Mouse (Mus musculus): ENCODE measurements at regions not wholly inside any gene's neighbourhood (a gene's known extent, or its start where the extent isn't known, plus 50 kb on each side); places are given as distances from the start of the nearest gene placed in this dataset.

DNA sequence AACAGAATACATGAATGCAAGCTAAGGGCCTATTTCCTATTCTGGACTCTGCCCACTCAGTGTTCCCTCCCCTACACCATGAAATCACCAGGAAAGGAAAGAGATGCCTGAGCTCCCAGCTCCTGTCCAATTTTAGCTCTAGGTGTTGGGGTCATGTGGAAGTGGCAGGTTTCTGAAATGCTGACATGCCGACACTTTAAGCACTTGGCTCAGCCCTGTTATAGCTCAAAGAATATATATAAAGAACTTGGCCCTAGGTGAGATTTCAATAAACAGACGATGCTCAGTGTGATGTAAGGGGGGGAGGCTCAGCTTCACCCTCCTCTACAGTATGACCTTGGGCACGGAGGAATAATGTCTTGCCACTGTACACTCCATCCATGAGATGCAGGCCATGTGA, 50.4 kb upstream of the Akap13 start:
- TF ChIP-seq CTCF (IDR thresholded peaks at IDR 0.05; ENCODE audit: extremely low read depth, insufficient read length, insufficient replicate concordance, low read depth, low read length) (no peak), POLR2A (IDR thresholded peaks at IDR 0.05; ENCODE audit: low read depth, low read length) (no peak)

All from small intestine, adult 2 months (tissue).